Mouse (Mus musculus) left cerebral cortex, postnatal 4 days (tissue): Measurements from ENCODE around the gene Bloc1s4. TPM values are rescaled to one million over a fixed set of nuclear protein-coding genes. Genes with fewer than 3 reads are reported as not detected.
"Not testable (repeated sequence)": the region's sequence is repeated elsewhere in the genome, so short reads cannot be mapped to it uniquely, and the experiment has no call there.

Experiments
- DNase-seq: peaks from one replicate; pipeline ENCODE4 v3.0.0-alpha.2; 2022
- intact Hi-C: fragments of 180-260 bp; cut with DNase I; formaldehyde crosslinking; loops from one replicate; pipeline ENCODE4 v1.15.1; 2025
- total RNA-seq, 2 experiments: library from RNA; stranded (reverse); gene quantifications; 2 replicates each; pipeline ENCODE4 v1.2.3; 2021

The Bloc1s4 gene
- 10 to 100 TPM; 15.2 to 17.5 TPM for total RNA-seq

GRCm38 (mm10) chr5:36748536-36749061, at the start of gene Bloc1s4:
Bloc1s4 (minus strand) TSS chr5:36748650.
- intact Hi-C loops = loop anchor here (10.0 kb wide), 2 partner anchors 274 to 774 kb away; no protein-coding TSS in a partner anchor
- peak; percentile 94 for DNase-seq

- intact Hi-C loops = no loop called here
- DNase-seq = no peak
These were observed 48.8 kb upstream of the Bloc1s4 start for GRCm38 (mm10) chr5:36797291-36797690.

GRCm38 (mm10) chr5:36796296-36797014, 48.0 kb upstream of the Bloc1s4 start, which contains the start of gene Mrfap1:
Mrfap1 (minus strand) TSS chr5:36796772.
- DNase-seq = peak; percentile 95
- intact Hi-C loops = not testable (repeated sequence)

GRCm38 (mm10) chr5:36795647-36796295, 47.3 kb upstream of the Bloc1s4 start:
- intact Hi-C loops = not testable (repeated sequence)
- peak; percentile 76 for DNase-seq

GRCm38 (mm10) chr5:36791861-36792260, 43.4 kb upstream of the Bloc1s4 start:
- DNase-seq = no peak
- intact Hi-C loops = no loop called here

- intact Hi-C loops = no loop called here
- DNase-seq = no peak
These were observed 37.6 kb upstream of the Bloc1s4 start for GRCm38 (mm10) chr5:36786052-36786451.

GRCm38 (mm10) chr5:36779512-36779911, 31.1 kb upstream of the Bloc1s4 start:
- intact Hi-C loops = no loop called here
- DNase-seq = no peak

GRCm38 (mm10) chr5:36778901-36779300, 30.5 kb upstream of the Bloc1s4 start:
- DNase-seq = no peak
- intact Hi-C loops = no loop called here

GRCm38 (mm10) chr5:36777186-36777585, 28.7 kb upstream of the Bloc1s4 start:
- DNase-seq = no peak
- intact Hi-C loops = no loop called here

GRCm38 (mm10) chr5:36776021-36776575, 27.6 kb upstream of the Bloc1s4 start:
- intact Hi-C loops = no loop called here
- DNase-seq = no peak

- intact Hi-C loops = no loop called here
- no peak for DNase-seq
These were observed 26.9 kb upstream of the Bloc1s4 start for GRCm38 (mm10) chr5:36775317-36775716.

- intact Hi-C loops = no loop called here
- DNase-seq = no peak
These were observed 24.1 kb upstream of the Bloc1s4 start for GRCm38 (mm10) chr5:36772586-36772985.

- no peak for DNase-seq
- intact Hi-C loops = no loop called here
These were observed 21.2 kb upstream of the Bloc1s4 start for GRCm38 (mm10) chr5:36769603-36770002.

GRCm38 (mm10) chr5:36766958-36767703, 18.7 kb upstream of the Bloc1s4 start:
- intact Hi-C loops = no loop called here
- peak; percentile 62 for DNase-seq

GRCm38 (mm10) chr5:36759848-36760247, 11.4 kb upstream of the Bloc1s4 start:
- intact Hi-C loops = no loop called here
- DNase-seq = no peak

GRCm38 (mm10) chr5:36757033-36757432, 8.6 kb upstream of the Bloc1s4 start:
- DNase-seq = no peak
- intact Hi-C loops = no loop called here

- no peak for DNase-seq
- intact Hi-C loops = no loop called here
These were observed 1.9 kb upstream of the Bloc1s4 start for GRCm38 (mm10) chr5:36750119-36751078.

- no peak for DNase-seq
- intact Hi-C loops = loop anchor here (10.0 kb wide), 2 partner anchors 273 to 773 kb away; no protein-coding TSS in a partner anchor
These were observed 485 bp downstream of the Bloc1s4 start for GRCm38 (mm10) chr5:36747794-36748535.

GRCm38 (mm10) chr5:36747071-36747470, 1.4 kb downstream of the Bloc1s4 start:
- no peak for DNase-seq
- intact Hi-C loops = loop anchor here (10.0 kb wide), 2 partner anchors 272 to 772 kb away; no protein-coding TSS in a partner anchor
